In genomic region chr8:123319522-123320164, GRCm38 (mm10) we compare ENCODE assay signal across 7 mouse cellular contexts. TPM values are rescaled to one million over a fixed set of nuclear protein-coding genes. Genes with fewer than 3 reads are reported as not detected.
DNase-seq lines count a peak whose midpoint lies in the region; ATAC-seq lines count a peak whose summit lies in the region.

No protein-coding gene starts in this region.

- intact Hi-C loops in left cerebral cortex, postnatal 14 days (cut with DNase I), result loop anchor here (1.0 kb wide), 1 partner anchor 42 kb away; no protein-coding TSS in a partner anchor

- peak; percentile 38 for ATAC-seq in megakaryocyte progenitor cell, adult 5-6 weeks (replicated peaks; ENCODE audit: poor library complexity)

- DNase-seq in left cerebral cortex, postnatal 14 days (ENCODE audit: low spot score in 2 of 2), result peak; percentile 34 to 49
- no peak for DNase-seq in left cerebral cortex, adult 9 months (ENCODE audit: low spot score in 2 of 2)
- DNase-seq in NIH3T3 (ENCODE audit: low read depth), result peak; percentile 89
- peak; percentile 76 for DNase-seq in cerebellum, adult 9-10 months
- peak; percentile 50 for DNase-seq in hindlimb bud, embryonic 11.5 days (ENCODE audit: extremely low spot score, low read depth, low spot score)
- DNase-seq in thymus, postnatal 4 days, result peak; percentile 59

RNA-seq across cellular contexts. Expression of gene Fanca, which starts 1.3 kb away (rescaled TPM):
- 1 to 10 TPM; 4.1 to 6.5 TPM for total RNA-seq in left cerebral cortex, postnatal 14 days (2021)
- 38.1 and 41.3 TPM in 2 replicates for total RNA-seq in megakaryocyte progenitor cell, adult 5-6 weeks (2015)
- total RNA-seq in megakaryocyte progenitor cell, adult 5-6 weeks (2017), result 32.1 and 34.5 TPM in 2 replicates

RNA-seq across cellular contexts. Expression of gene Spire2, which starts 12.9 kb away (rescaled TPM):
- 10 to 100 TPM; 16.3 to 17.1 TPM for total RNA-seq in left cerebral cortex, postnatal 14 days (2021)
- 0.07 TPM in 1 of 2 replicates, not detected in the other for total RNA-seq in megakaryocyte progenitor cell, adult 5-6 weeks (2015)
- 1.3 TPM in 1 of 2 replicates, not detected in the other for total RNA-seq in megakaryocyte progenitor cell, adult 5-6 weeks (2017)

RNA-seq across cellular contexts. Expression of gene Tcf25, which starts 53.9 kb away (rescaled TPM):
- 100 to 1,000 TPM; 541 to 593 TPM for total RNA-seq in left cerebral cortex, postnatal 14 days (2021)
- 73.1 and 90.2 TPM in 2 replicates for total RNA-seq in megakaryocyte progenitor cell, adult 5-6 weeks (2015)
- total RNA-seq in megakaryocyte progenitor cell, adult 5-6 weeks (2017), result 89.8 and 94.1 TPM in 2 replicates

Comparison
In these comparisons a context has a peak if more than half of its experiments do, and no peak if none do; other contexts are left out.
1. DNase-seq: peak in left cerebral cortex, postnatal 14 days (2 of 2), NIH3T3 (single experiment), cerebellum, adult 9-10 months (single experiment), hindlimb bud, embryonic 11.5 days (single experiment) and thymus, postnatal 4 days (single experiment); none in left cerebral cortex, adult 9 months (0 of 2).
2. RNA of gene Fanca, which starts 1.3 kb away (total RNA-seq): 32.1 to 41.3 TPM in megakaryocyte progenitor cell, adult 5-6 weeks; 4.1 to 6.5 TPM in left cerebral cortex, postnatal 14 days; every median in the first group is over 4 times any median in the second.
3. RNA of gene Spire2, which starts 12.9 kb away (total RNA-seq): 16.3 to 17.1 TPM in left cerebral cortex, postnatal 14 days; 0.07 to 1.3 TPM in megakaryocyte progenitor cell, adult 5-6 weeks; every median in the first group is over 4 times any median in the second.
4. RNA of gene Tcf25, which starts 53.9 kb away (total RNA-seq): 541 to 593 TPM in left cerebral cortex, postnatal 14 days; 73.1 to 94.1 TPM in megakaryocyte progenitor cell, adult 5-6 weeks; every median in the first group is over 4 times any median in the second.